Mouse (Mus musculus) cerebellum, postnatal 4 days (tissue): ENCODE results near the gene H2-Q2.
"Not testable (repeated sequence)": the region's sequence is repeated elsewhere in the genome, so short reads cannot be mapped to it uniquely, and the experiment has no call there.

ENCODE experiments used
- DNase-seq, 2 experiments: peaks; one replicate each; pipeline ENCODE4 v3.0.0; 2022; ENCODE audit warnings: low spot score in 2 of 2, mixed read lengths in 1 of 2

H2-Q2 gene

GRCm38 (mm10) chr17:35342071-35342671 lies at the start of gene H2-Q2:
H2-Q2 (plus strand) TSS chr17:35342242.
- DNase-seq: no peak

- DNase-seq: peak in 1 of 2 experiments; percentile 76
These were observed 46.2 kb upstream of the H2-Q2 start for GRCm38 (mm10) chr17:35295796-35296195.

DNA sequence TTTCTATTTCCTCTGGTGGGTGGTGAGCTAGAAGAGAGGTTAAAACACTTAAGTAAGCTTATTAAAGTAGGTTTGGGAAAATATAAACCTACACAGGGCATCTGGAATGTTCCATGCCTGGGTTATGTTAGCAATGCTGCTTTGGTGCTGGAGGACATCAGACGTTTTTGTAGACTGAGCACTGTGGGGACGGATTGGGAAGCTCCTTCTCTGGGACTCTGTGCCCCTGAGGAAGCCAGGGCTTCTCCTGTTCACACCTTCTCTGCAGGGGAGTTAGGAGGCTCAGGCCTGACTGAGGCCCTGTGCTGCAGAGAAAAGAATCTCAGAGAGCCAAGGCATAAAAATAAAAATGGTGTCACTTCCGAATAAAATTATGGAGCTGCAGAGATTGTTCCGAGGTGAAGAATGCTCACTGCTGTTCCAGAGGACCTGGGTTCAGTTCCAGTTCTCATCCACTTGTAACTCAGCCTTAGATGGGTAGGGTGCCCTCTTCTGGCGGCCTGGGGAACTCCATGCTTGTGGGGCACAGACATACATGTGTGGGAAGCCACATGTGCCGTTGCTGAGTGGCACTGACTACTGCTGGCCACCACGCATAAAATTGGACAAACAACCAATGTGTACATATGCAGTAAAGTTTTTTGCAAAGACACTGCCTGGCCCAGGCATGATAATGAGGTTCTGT lies 41.6 kb upstream of the H2-Q2 start:
- DNase-seq: not testable (repeated sequence)

DNA sequence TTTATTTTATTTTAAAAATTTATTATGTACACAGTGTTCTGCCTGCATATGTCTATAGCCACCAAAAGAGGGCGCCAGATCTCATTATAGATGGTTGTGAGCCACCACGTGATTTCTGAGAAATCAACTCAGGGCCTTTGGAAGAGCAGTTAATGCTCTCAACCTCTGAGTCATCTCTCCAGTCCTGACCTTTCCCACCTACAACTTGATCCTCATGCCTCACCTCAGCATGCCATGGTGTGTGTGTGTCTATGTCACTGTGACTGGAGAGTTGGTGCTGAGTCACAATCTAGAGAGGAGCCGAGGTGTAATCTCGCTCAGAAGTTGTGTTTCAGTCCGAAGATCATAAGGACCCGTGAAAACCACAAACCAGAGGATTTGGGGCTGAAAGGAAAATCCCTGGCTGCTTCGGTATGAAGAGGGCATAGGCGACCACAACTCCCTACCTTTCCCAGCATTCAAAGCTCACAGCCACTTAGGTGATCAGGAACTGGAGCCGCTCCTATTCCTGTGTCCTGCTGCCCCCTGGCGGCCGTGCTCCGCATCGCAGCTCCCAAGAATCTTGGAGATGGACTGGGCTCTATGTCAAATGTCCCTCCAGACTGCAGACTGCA lies 40.3 kb upstream of the H2-Q2 start:
- peak; percentile 97 to 98 for DNase-seq

- DNase-seq: no peak
These were observed 38.8 kb upstream of the H2-Q2 start for GRCm38 (mm10) chr17:35303271-35303670.

DNA sequence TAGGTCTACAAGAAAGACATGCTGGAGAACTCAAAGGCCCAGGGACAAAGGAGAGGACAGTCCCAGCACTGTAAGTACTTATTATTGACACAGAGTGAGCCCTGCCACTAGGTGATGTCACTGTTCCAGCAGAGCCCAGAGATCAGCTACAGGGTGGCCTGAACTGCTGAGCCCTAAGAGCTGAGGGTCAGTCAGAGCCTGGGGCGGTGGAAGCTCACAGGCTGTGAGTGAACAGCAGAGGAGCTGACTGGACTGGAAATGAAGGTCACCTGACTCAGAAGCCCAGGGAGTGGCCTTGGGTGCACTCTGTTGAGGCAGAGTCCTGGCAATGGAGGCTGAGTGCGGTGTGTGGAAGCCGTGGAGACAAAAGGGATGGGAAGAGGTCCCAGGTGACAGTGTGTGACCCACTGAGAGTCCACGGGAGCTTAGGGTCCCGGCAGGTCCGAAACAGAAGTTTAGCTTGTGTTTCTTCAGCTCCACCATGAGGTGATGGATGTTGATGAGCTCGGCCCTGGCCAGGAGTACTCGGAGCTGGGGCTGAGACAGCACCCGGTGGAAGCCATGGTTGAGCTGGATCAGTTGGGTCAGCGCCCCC lies 38.2 kb upstream of the H2-Q2 start:
- no peak for DNase-seq

- no peak for DNase-seq
These were observed 37.6 kb upstream of the H2-Q2 start for GRCm38 (mm10) chr17:35304478-35304877.

- not testable (repeated sequence) for DNase-seq
These were observed 37.1 kb upstream of the H2-Q2 start for GRCm38 (mm10) chr17:35304921-35305320.

- DNase-seq: no peak
These were observed 23.4 kb upstream of the H2-Q2 start for GRCm38 (mm10) chr17:35318671-35319070.

GRCm38 (mm10) chr17:35320327-35321081 lies 21.5 kb upstream of the H2-Q2 start, which contains the start of gene H2-Q1:
H2-Q1 (plus strand) TSS chr17:35320405.
- no peak for DNase-seq

DNA sequence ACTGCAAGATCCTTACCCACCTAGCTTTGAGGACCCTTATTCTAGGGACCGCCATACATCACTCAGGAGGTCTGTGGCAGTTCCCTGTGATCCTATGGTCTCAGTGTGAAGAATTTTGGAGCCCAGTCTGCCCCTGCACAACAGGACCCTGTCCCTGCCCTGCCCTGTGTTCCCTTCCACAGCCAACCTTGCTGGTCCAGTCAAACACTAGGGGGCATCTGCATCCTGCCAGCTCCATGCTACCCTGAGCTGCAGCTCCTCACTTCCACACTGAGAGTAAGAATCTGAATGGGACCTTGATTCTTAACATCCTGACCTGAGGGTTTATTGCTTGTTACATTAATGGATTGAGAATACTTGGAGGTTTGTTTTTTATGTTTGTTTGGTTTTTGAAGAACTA lies 16.9 kb upstream of the H2-Q2 start:
- not testable (repeated sequence) for DNase-seq

- DNase-seq: not testable (repeated sequence)
These were observed 16.0 kb upstream of the H2-Q2 start for GRCm38 (mm10) chr17:35326000-35326399.

DNA sequence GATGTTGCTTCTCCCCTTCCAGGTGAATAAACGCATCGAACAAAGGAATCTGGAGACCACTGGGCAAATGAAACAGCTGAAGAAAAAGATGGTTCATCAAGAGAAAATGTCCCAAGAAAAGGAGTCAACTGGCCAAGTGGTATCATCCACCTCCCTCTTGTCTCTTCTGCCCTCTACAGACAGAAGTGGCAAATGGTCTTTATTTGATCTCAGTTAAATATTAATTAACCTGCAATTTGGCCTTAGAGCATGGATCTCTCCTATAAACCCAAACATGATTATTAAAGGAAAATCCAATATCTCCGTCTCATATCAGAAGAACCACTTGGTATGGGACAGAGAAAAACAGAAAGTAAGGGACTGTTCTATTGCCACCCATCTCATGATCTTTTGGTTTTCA lies 12.3 kb upstream of the H2-Q2 start:
- DNase-seq: not testable (repeated sequence)

- not testable (repeated sequence) for DNase-seq
These were observed 10.5 kb upstream of the H2-Q2 start for GRCm38 (mm10) chr17:35331546-35331945.

- no peak for DNase-seq
These were observed 852 bp downstream of the H2-Q2 start for GRCm38 (mm10) chr17:35342711-35343476.

DNA sequence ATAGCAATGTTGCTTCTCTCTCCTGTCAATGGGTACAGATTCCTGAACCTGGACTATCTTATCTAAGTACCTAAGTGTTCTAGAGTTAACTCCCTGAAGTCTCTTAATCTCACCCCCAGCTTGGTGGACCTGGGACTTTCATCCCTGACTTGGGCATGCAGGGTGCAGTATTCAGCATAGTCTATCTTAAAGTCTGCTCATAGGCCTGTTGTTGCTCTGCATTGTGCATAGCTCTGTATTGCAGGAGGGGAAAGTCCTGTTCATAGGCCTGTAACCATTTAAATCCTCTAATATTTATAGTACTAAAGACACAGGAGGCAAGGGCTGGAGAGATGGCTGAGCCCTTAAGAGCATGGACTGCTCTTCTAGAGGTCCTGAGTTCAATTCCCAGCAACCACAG lies 5.6 kb downstream of the H2-Q2 start:
- not testable (repeated sequence) for DNase-seq

DNA sequence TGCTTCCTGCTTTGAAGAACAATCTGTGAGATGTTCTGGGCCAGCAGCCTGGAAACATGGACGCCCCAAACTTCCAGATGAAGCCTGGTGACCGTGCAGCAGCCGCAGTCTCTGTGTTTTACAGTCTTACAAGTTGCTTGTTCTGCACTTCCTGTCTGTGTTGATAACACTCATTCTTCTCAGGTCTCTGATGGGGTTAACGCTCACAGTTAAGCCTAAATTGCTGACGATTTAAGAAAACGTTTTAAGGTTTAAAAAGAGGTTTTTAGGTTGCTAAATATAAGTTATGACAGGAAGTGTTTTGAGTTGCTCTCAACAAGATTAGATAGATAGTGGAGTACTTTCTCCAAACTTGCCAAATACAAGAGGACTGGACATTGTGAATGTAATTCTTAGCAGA lies 11.2 kb downstream of the H2-Q2 start:
- DNase-seq: not testable (repeated sequence)

GRCm38 (mm10) chr17:35354071-35354470 lies 12.0 kb downstream of the H2-Q2 start:
- DNase-seq: no peak

- DNase-seq: no peak
These were observed 15.0 kb downstream of the H2-Q2 start for GRCm38 (mm10) chr17:35357086-35357485.

GRCm38 (mm10) chr17:35358763-35359469 lies 16.9 kb downstream of the H2-Q2 start:
- no peak for DNase-seq
